Mouse (Mus musculus) midbrain, postnatal 0 days (tissue): ENCODE measurements around the gene Mpig6b. TPM values are rescaled to one million over a fixed set of nuclear protein-coding genes. Genes with fewer than 3 reads are reported as not detected.

Experiments
- ATAC-seq: fragments of 200-750 bp; cut with Nextera tagmentation; 2 replicates; pipeline ENCODE4 v1.8.0; 2017; ENCODE audit warnings: moderate number of reproducible peaks, mild to moderate bottlenecking, moderate TSS enrichment, moderate library complexity; ENCODE audit not compliant: low FRiP score
- DNase-seq: peaks from one replicate; pipeline ENCODE4 v3.0.0-alpha.2; 2015; ENCODE audit warnings: low spot score
- H3K27ac ChIP-seq: fragments of 300-500 bp; sonication (generic); 2 replicates; pipeline ENCODE4 v1.5.1; 2014; ENCODE audit warnings: low read depth, mild to moderate bottlenecking, low read length, mixed read lengths
- H3K27me3 ChIP-seq: fragments of 300-500 bp; sonication (generic); 2 replicates; pipeline ENCODE4 v1.6.1; 2014; ENCODE audit warnings: low read length, control low read depth, mixed read lengths; ENCODE audit not compliant: insufficient read depth
- H3K36me3 ChIP-seq: fragments of 300-500 bp; sonication (generic); 2 replicates; pipeline ENCODE4 v1.6.1; 2014; ENCODE audit warnings: low read length, control low read depth, mixed read lengths; ENCODE audit not compliant: insufficient read depth
- H3K4me1 ChIP-seq: fragments of 300-500 bp; sonication (generic); 2 replicates; pipeline ENCODE4 v1.6.1; 2014; ENCODE audit warnings: mild to moderate bottlenecking, control low read depth, antibody characterized with exemption, low read length, mixed read lengths; ENCODE audit not compliant: insufficient read depth
- H3K4me2 ChIP-seq: fragments of 300-500 bp; sonication (generic); 2 replicates; pipeline ENCODE4 v1.6.1; 2014; ENCODE audit warnings: low read depth, mild to moderate bottlenecking, low read length, mixed read lengths; ENCODE audit not compliant: poor library complexity, severe bottlenecking
- H3K4me3 ChIP-seq: fragments of 300-500 bp; sonication (generic); 2 replicates; pipeline ENCODE4 v1.5.1; 2014; ENCODE audit warnings: low read depth, mild to moderate bottlenecking, low read length, moderate library complexity
- H3K9ac ChIP-seq: fragments of 300-500 bp; sonication (generic); replicated peaks from 2 replicates; pipeline ENCODE4 v1.6.1; 2014; ENCODE audit warnings: mild to moderate bottlenecking, low read length, moderate library complexity, mixed read lengths; ENCODE audit not compliant: poor library complexity, severe bottlenecking
- H3K9me3 ChIP-seq: fragments of 300-500 bp; sonication (generic); 2 replicates; pipeline ENCODE4 v1.6.1; 2016; ENCODE audit warnings: low read length, control low read depth
- CTCF ChIP-seq: IDR thresholded peaks from 2 replicates; pipeline ENCODE4 v1.5.1; 2016; ENCODE audit warnings: antibody characterized with exemption, mild to moderate bottlenecking
- WGBS: fragments of 180-500 bp; shearing (Covaris S2); extraction: QIAGEN DNeasy Blood & Tissue Kit; methylation state at CpG from one replicate; pipeline ENCODE4 v1.1.7; 2014; 5-methylcytosine and 5-hydroxymethylcytosine counted together
- polyA plus RNA-seq: library from polyadenylated mRNA; unstranded; fragments of >200 nt; fragmentation: Nextera tagmentation; extraction: Ambion mirVana; gene quantifications from 2 replicates; pipeline ENCODE4 v1.2.1, GENCODE M21; 2015
- total RNA-seq: library from RNA; depleted of rRNA; stranded (reverse); fragments of >200 nt; gene quantifications from 2 replicates; pipeline ENCODE4 v1.2.3, GENCODE M21; 2014; rRNA removed

Mpig6b gene
- total RNA-seq = not detected in 2 replicates
- polyA plus RNA-seq = not detected in 2 replicates

DNA sequence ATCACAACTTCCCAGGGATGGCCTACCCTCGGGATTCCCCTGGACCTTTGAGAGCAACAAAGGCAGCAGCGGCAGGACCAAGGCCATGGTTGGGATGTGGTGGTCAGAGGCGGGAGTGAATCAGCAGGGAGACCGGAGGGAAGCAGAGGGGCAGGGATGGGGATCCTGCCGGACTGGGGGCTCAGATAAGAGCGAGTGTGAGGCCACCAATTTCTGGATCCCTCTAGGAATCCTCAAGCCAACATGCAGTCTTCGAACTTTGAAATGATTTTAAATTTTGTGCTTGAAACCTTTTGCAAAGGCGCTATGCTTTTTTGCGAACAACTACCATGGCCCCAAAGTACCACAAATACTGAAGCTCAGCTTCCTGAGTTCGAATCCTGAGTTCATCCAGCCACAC, at the start of gene Mpig6b:
Gene Mpig6b, minus strand, starts transcription at position 101 of the 400 bp plus-strand sequence.
- no peak for TF ChIP-seq CTCF
- H3K4me1 ChIP-seq = no peaks in the 10 kb centered on the region; the same call in 1 of the 2 replicates
- H3K36me3 ChIP-seq = peaks cover 6% of the 10 kb centered on the region; the same call in 1 of the 2 replicates
- peak within 1 kb of the TSS; percentile 38 for H3K4me2 ChIP-seq
- no peaks in the 10 kb centered on the region for H3K9me3 ChIP-seq
- WGBS = 50% methylated on average over 10 of the region's 10 CpGs
- H3K9ac ChIP-seq = no peak within 1 kb of the TSS
- no peak for DNase-seq
- H3K4me3 ChIP-seq = peak within 1 kb of the TSS; percentile 16; the same call in 1 of the 2 replicates
- ATAC-seq = no peak
- no peak within 1 kb of the TSS for H3K27ac ChIP-seq
- peaks cover 20% of the 10 kb centered on the region; the same call in 1 of the 2 replicates for H3K27me3 ChIP-seq

GRCm38 (mm10) chr17:35115046-35116019, 49.3 kb upstream of the Mpig6b start, which contains the start of gene Ly6g5b:
TSS of gene Ly6g5b (minus strand) at chr17:35115428.
- no peaks in the 10 kb centered on the region for H3K9me3 ChIP-seq
- H3K4me1 ChIP-seq = no peaks in the 10 kb centered on the region
- TF ChIP-seq CTCF = peak; percentile 47; the same call in 1 of the 2 replicates
- H3K4me3 ChIP-seq = no peak within 1 kb of the TSS
- H3K36me3 ChIP-seq = peaks cover 40% of the 10 kb centered on the region
- H3K27ac ChIP-seq = no peak within 1 kb of the TSS
- ATAC-seq = no peak
- no peak for DNase-seq
- no peak within 1 kb of the TSS for H3K9ac ChIP-seq
- H3K4me2 ChIP-seq = no peak within 1 kb of the TSS
- WGBS = 87% methylated on average over 8 of the region's 8 CpGs
- no peaks in the 10 kb centered on the region for H3K27me3 ChIP-seq

- H3K9ac ChIP-seq = no peak overlapping the region
- DNase-seq (no peak), ATAC-seq (no peak)
- H3K27me3 ChIP-seq = no peaks in the 10 kb centered on the region
- no peak overlapping the region for H3K27ac ChIP-seq
- peaks cover 24% of the 10 kb centered on the region for H3K36me3 ChIP-seq
- no peak overlapping the region for H3K4me2 ChIP-seq
- H3K9me3 ChIP-seq = no peaks in the 10 kb centered on the region
- H3K4me1 ChIP-seq = no peaks in the 10 kb centered on the region
- WGBS = 72% methylated on average over 9 of the region's 9 CpGs
- no peak overlapping the region for H3K4me3 ChIP-seq
- TF ChIP-seq CTCF = no peak
Observed at GRCm38 (mm10) chr17:35111774-35112173, 45.8 kb upstream of the Mpig6b start.

- DNase-seq (no peak), ATAC-seq (no peak)
- no peaks in the 10 kb centered on the region for H3K27me3 ChIP-seq
- 85% methylated on average over 6 of the region's 6 CpGs for WGBS
- no peak within 1 kb of the TSS for H3K27ac ChIP-seq
- H3K9ac ChIP-seq = no peak within 1 kb of the TSS
- peaks cover 8% of the 10 kb centered on the region for H3K36me3 ChIP-seq
- H3K9me3 ChIP-seq = no peaks in the 10 kb centered on the region
- H3K4me1 ChIP-seq = no peaks in the 10 kb centered on the region
- H3K4me2 ChIP-seq = no peak within 1 kb of the TSS
- no peak for TF ChIP-seq CTCF
- no peak within 1 kb of the TSS for H3K4me3 ChIP-seq
Observed at GRCm38 (mm10) chr17:35108097-35108496, 42.1 kb upstream of the Mpig6b start, which contains the start of gene Ly6g5c. TSS of gene Ly6g5c (plus strand) at chr17:35108279.

DNA sequence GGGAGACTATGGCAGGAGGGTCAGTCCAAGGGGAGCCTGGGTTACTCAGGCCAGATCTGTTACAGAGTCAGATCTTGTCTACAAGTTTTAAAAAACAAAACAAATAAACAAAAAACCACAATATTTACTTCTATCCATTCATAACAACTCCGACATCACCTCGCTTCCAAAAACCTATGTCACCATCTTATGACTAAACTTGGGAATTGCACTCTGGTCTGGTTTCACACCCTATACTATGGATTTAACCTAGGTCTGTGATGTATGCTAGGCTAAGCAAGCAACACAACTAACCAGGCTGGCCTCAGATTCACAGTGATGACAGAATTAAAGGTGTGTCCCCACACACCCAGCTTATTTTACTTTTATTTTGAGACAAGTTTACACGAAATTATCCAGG, 40.5 kb upstream of the Mpig6b start:
- ATAC-seq = no peak
- DNase-seq = peak; percentile 42
- H3K4me1 ChIP-seq = no peaks in the 10 kb centered on the region
- H3K27ac ChIP-seq = no peak overlapping the region
- no peak overlapping the region for H3K9ac ChIP-seq
- no peak overlapping the region for H3K4me3 ChIP-seq
- H3K9me3 ChIP-seq = no peaks in the 10 kb centered on the region
- no peaks in the 10 kb centered on the region for H3K27me3 ChIP-seq
- 56% methylated on average over 3 of the region's 3 CpGs for WGBS
- TF ChIP-seq CTCF = peak; percentile 62
- peak overlapping the region; percentile 26; the same call in 1 of the 2 replicates for H3K4me2 ChIP-seq
- H3K36me3 ChIP-seq = peaks cover 22% of the 10 kb centered on the region
